Mouse (Mus musculus) myocyte (in vitro differentiated cells): ENCODE results near the gene Cdkn1c.

ENCODE experiments used
- POLR2A ChIP-seq: IDR thresholded peaks from one replicate; pipeline ENCODE4 v1.6.1; 2011; ENCODE audit warnings: low read depth, mild to moderate bottlenecking, control low read depth, moderate library complexity; ENCODE audit not compliant: insufficient read length
- USF1 ChIP-seq: IDR thresholded peaks from one replicate; pipeline ENCODE4 v1.6.1; 2011; ENCODE audit warnings: low read depth, mild to moderate bottlenecking, control low read depth, moderate library complexity

GRCm38 (mm10) chr7:143476702-143477335, 16.0 kb upstream of the Cdkn1c start:
- TF ChIP-seq POLR2A: no peak
- TF ChIP-seq USF1: no peak
